Mouse (Mus musculus): ENCODE measurements around the gene Ropn1l. TPM values are rescaled to one million over a fixed set of nuclear protein-coding genes. Genes with fewer than 3 reads are reported as not detected.

Gene Ropn1l
- 0.79 and 1.2 TPM in 2 replicates for polyA plus RNA-seq (2012; rRNA removed)

DNA sequence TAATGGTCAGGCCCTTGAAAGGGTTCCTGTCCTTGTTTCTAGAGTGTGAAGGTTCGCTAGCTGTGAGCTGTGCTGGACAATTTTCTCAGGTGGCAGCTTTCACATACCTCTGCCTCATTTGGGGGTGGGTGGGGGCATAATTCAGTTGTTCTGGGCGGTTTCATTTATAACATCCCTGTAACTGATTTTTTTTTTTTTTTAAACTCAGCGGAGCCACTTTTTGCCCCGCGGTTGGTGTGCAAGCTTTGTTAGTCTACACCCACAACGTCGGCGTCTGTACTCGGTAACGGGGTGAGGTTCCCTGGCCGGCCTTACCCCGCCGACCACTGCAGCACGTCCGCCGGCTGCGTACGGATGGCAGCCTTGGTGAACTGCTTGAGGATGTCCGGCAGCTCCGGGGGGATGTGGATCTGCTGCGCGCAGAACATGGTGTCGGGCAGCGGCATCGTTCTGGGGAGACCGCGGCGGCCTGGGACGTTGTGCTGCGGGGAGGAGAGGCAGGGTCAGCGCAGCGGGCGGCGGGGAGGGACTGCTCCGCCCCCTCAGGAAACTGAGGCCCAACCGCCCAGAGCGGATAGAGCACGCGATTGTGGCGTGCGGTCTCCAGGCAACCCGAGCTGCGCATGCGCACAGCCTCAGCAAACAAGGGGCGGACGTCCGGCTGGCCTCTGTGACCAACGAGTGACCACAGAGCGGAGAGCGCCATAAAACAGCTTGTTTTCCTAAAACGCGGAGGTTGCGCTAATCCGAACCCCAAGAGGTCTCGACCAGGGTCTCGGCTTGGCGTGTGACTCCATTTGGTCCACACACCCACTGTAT, at the start of gene Ropn1l:
Gene Ropn1l (minus strand): TSS at position 640 of the 819 bp plus-strand sequence.

Other genes with a start within 250 kb of the Ropn1l start
- gene Dap, start 229.4 kb downstream of the Ropn1l start, polyA plus RNA-seq (2012; rRNA removed), result 17.2 and 37.0 TPM in 2 replicates
- 0.49 and 0.85 TPM in 2 replicates for gene Ankrd33b, start 86.0 kb downstream of the Ropn1l start, polyA plus RNA-seq (2012; rRNA removed)
- gene March6, start 77.3 kb upstream of the Ropn1l start, polyA plus RNA-seq (2012; rRNA removed), result 65.8 and 68.0 TPM in 2 replicates
- gene Cmbl, start 111.7 kb upstream of the Ropn1l start, polyA plus RNA-seq (2012; rRNA removed), result 5.9 and 6.7 TPM in 2 replicates
- gene Cct5, start 148.1 kb upstream of the Ropn1l start, polyA plus RNA-seq (2012; rRNA removed), result 371 and 419 TPM in 2 replicates
- gene Fam173b, start 148.1 kb upstream of the Ropn1l start, polyA plus RNA-seq (2012; rRNA removed), result 15.0 and 15.5 TPM in 2 replicates